Mouse (Mus musculus) cerebellum, adult 2 months (tissue): ENCODE measurements around the gene Cd180.

Experiments
- CTCF ChIP-seq: fragments of 200-500 bp; IDR thresholded peaks from 2 replicates; pipeline ENCODE4 v1.5.1; 2011; ENCODE audit warnings: low read depth, mild to moderate bottlenecking, control low read depth, low read length, moderate library complexity, borderline replicate concordance; ENCODE audit not compliant: insufficient read depth
- POLR2A ChIP-seq: fragments of 200-500 bp; IDR thresholded peaks from 2 replicates; pipeline ENCODE4 v1.6.1; 2011; ENCODE audit warnings: low read length, control low read depth, borderline replicate concordance; ENCODE audit not compliant: insufficient read depth

DNA sequence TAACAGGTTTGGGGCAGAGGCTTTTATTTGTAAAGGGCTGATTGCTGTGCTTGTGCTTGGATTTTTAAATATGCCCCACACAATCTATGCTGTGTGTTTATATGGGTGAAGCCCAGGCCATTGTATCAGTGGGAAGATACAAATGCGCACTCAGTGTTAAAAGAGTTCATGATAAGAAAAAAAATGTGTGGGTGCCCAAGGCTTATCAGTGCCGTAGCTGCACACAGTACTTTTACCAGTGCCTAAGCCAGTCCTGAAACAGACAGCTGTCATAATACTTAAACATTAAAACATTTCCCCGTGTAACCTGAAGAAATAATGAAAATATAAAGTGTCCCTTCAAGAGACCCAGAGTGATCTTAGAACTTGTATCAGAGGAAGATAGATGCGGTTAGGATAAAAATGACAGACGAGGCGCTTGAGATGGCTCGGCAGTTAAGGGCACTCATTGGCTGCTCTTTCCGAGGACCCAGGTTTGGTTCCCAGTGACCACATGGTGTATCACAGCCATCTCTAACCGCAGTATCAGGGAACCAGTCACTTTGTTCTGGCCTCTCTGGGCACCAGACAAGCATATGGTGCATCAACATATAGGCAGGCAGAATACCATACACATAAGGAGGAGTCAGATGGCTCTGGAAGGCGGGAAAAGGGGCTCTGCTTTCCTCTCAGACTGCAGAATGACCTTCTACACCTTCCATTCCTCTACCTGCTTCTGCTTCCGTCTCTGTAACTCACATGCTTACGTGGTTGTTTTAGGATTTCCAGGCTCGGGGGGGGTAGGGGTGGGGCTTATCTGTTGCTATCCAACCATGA is 46.6 kb downstream of the Cd180 start:
- no peak for TF ChIP-seq CTCF
- TF ChIP-seq POLR2A = no peak
